Mouse (Mus musculus): ENCODE results near the gene Aqp11. TPM values are rescaled to one million over a fixed set of nuclear protein-coding genes. Genes with fewer than 3 reads are reported as not detected.

The Aqp11 gene
- polyA plus RNA-seq, 2 experiments = 2.2 to 4.2 TPM

DNA sequence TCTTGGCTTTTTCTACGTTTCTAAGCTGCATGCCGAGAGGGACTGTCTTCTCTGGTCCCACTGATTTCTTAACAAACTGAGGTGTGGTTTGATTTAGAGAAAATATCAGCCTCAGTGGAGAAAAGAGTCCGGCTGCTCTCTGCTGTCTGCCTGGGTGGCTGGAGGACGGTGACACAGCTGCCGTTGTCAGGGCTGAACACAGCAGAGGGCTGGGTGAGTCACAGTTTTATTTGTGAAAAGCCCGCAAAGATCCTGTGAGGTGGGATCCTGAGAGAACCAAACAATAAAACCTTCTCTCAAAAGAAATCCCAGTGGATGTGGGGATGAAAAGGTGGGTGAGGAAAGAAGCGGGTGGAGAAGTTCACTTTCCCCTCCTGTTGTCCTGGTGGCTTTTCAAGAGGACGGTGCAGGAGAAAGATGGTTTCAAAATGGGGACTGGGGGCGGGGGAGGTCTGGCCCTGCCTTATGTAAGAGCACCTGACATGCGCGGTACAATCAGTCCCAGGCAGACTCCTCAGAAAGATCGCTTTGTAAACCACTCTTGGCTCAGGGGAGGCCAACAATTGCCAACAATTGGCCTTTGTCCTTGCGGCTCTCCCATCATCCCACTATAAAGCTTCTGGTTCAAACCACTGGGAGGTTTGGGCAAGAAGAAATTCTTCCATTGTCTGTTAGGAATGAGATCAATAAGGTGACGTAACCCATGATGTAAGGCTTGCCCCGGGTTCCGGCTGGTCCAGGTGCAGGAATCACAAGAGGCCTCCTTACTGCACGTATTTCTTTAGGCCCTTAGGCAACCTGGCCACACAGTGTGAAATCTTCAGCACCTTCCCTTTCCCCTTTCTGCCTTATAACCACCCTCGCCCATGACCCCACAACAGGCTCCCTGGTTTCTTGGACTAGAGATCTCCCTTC, 19.1 kb upstream of the Aqp11 start:
- Histone ChIP-seq H3K4me2 (replicated peaks; ENCODE audit: low read depth, low read length, severe bottlenecking) (no peak overlapping the region), H3K4me1 (ENCODE audit: control insufficient read depth, insufficient read depth, low read length) (no peaks in the 10 kb centered on the region), H3K27ac (replicated peaks; ENCODE audit: low read depth, low read length) (no peak overlapping the region), H3K9me3 (ENCODE audit: control insufficient read depth, low read length) (no peaks in the 10 kb centered on the region), H3K27me3 (ENCODE audit: control insufficient read depth, insufficient read depth, low read length) (no peaks in the 10 kb centered on the region), H3K36me3 (ENCODE audit: control insufficient read depth, insufficient read depth, low read length) (no peaks in the 10 kb centered on the region), H3K4me3 (replicated peaks; ENCODE audit: low read length) (no peak overlapping the region), H3K9ac (ENCODE audit: low read depth, low read length, severe bottlenecking) (no peak overlapping the region)
- ATAC-seq (ENCODE audit: low FRiP score, low read depth) = no peak
- 62% methylated on average over 18 of the region's 18 CpGs for WGBS
- TF ChIP-seq POLR2A (IDR thresholded peaks at IDR 0.05; ENCODE audit: borderline replicate concordance, extremely low read depth, insufficient read depth, insufficient read length) = no peak
- DNase-seq (ENCODE audit: low spot score) = no peak

DNA sequence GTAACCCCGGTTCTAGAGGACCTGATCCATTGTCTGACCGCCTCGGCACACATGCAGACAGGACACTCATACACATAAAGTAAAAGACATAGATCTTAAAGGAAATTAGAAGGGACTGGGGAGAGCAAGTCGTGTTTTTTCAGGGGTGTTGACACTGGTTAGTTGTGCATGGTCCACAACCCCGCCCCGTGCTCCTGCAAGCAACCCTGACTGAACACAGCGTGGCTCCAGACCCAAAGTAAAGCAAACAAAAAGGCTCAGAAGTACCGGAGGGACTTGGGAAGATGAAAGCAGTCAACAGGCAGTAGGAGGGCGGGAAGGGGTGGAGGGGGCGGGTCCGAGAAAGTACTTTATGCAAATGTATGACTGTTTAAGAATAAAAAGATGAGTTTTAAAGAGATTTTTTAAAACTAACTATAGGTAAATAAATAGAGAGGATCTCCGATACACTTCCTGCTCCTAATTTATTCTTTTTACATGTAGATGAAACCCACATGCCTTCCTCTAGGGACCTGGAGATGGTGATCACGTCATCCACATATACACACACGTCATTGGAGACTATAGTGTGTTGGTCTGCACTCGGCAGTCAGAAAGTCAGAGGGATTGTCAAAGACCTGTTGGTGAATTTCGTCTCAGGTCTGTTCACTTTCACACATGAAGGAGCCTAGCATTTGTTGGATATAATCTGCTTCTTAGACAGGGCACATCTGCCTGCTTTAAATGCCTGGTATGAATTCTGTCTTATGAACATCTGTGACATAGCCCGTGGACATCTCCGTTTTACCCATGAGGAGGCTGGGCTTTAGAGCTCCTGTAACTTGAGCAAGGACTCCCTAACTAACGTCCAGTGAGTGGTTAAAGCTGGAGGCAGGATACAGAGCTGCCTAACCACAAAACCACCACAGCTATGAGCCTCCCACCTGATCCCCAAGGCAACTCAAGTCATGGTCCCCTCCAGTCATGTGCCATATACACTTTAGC, 11.4 kb upstream of the Aqp11 start:
- ATAC-seq (ENCODE audit: low FRiP score, low read depth) (no peak), DNase-seq (ENCODE audit: low spot score) (no peak)
- Histone ChIP-seq H3K4me3 (replicated peaks; ENCODE audit: low read length) (no peak overlapping the region), H3K9me3 (ENCODE audit: control insufficient read depth, low read length) (no peaks in the 10 kb centered on the region), H3K4me2 (replicated peaks; ENCODE audit: low read depth, low read length, severe bottlenecking) (no peak overlapping the region), H3K36me3 (ENCODE audit: control insufficient read depth, insufficient read depth, low read length) (no peaks in the 10 kb centered on the region), H3K4me1 (ENCODE audit: control insufficient read depth, insufficient read depth, low read length) (peaks cover 2% of the 10 kb centered on the region; the same call in 1 of the 2 replicates), H3K9ac (ENCODE audit: low read depth, low read length, severe bottlenecking) (no peak overlapping the region), H3K27ac (replicated peaks; ENCODE audit: low read depth, low read length) (no peak overlapping the region), H3K27me3 (ENCODE audit: control insufficient read depth, insufficient read depth, low read length) (no peaks in the 10 kb centered on the region)
- no peak for TF ChIP-seq POLR2A (IDR thresholded peaks at IDR 0.05; ENCODE audit: borderline replicate concordance, extremely low read depth, insufficient read depth, insufficient read length)
- 47% methylated on average over 19 of the region's 19 CpGs for WGBS

DNA sequence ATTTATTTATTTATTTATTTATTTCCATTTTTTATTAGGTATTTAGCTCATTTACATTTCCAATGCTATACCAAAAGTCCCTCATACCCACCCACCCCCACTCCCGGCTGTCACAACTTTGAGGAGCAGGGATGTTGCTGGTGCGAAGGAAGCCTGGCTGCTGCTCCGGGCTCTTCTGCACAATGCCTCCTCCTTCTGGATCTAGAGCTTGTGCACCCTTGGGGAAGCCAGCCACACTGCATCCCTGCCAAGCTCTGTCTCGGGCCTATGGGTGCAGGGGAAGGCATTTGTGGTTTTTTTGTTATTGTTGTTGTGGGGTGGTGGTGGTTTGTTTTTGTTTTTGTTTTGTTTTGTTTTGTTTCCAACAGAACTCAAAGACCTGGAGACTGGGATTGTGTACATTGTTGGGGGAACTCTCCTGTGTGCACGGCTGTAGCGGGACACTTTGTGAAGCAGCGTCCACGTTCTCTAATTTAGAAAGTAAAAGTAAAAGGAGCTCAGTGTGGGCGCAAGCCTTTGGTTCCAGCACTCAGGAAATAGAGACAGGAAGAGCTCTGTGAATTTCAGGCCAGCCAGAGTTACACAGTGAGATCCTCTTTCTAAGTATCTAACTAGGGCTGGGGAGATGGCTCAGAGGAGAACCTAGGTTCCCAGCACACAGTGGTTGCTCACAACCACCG, 10.6 kb upstream of the Aqp11 start:
- no peaks in the 10 kb centered on the region for H3K36me3 ChIP-seq (ENCODE audit: control insufficient read depth, insufficient read depth, low read length)
- no peak overlapping the region for H3K4me3 ChIP-seq (replicated peaks; ENCODE audit: low read length)
- H3K9ac ChIP-seq (ENCODE audit: low read depth, low read length, severe bottlenecking) = no peak overlapping the region
- H3K27me3 ChIP-seq (ENCODE audit: control insufficient read depth, insufficient read depth, low read length) = no peaks in the 10 kb centered on the region
- no peak for DNase-seq (ENCODE audit: low spot score)
- H3K9me3 ChIP-seq (ENCODE audit: control insufficient read depth, low read length) = no peaks in the 10 kb centered on the region
- 0 out of 2 replicates have a peak overlapping the region, but pooled peaks have one; percentile 1 for H3K27ac ChIP-seq (replicated peaks; ENCODE audit: low read depth, low read length)
- no peak for TF ChIP-seq POLR2A (IDR thresholded peaks at IDR 0.05; ENCODE audit: borderline replicate concordance, extremely low read depth, insufficient read depth, insufficient read length)
- H3K4me1 ChIP-seq (ENCODE audit: control insufficient read depth, insufficient read depth, low read length) = peaks cover 2% of the 10 kb centered on the region; the same call in 1 of the 2 replicates
- H3K4me2 ChIP-seq (replicated peaks; ENCODE audit: low read depth, low read length, severe bottlenecking) = peak overlapping the region; percentile 10; the same call in 1 of the 2 replicates
- 70% methylated on average over 10 of the region's 10 CpGs for WGBS
- no peak for ATAC-seq (ENCODE audit: low FRiP score, low read depth)

- peak; percentile 87 for DNase-seq (ENCODE audit: low spot score)
- peaks cover 2% of the 10 kb centered on the region; the same call in 1 of the 2 replicates for H3K4me1 ChIP-seq (ENCODE audit: control insufficient read depth, insufficient read depth, low read length)
- peak; percentile 32; the same call in 1 of the 2 replicates for TF ChIP-seq POLR2A (IDR thresholded peaks at IDR 0.05; ENCODE audit: borderline replicate concordance, extremely low read depth, insufficient read depth, insufficient read length)
- no peaks in the 10 kb centered on the region for H3K36me3 ChIP-seq (ENCODE audit: control insufficient read depth, insufficient read depth, low read length)
- H3K4me3 ChIP-seq (replicated peaks; ENCODE audit: low read length) = no peak overlapping the region
- H3K9me3 ChIP-seq (ENCODE audit: control insufficient read depth, low read length) = no peaks in the 10 kb centered on the region
- no peak overlapping the region for H3K9ac ChIP-seq (ENCODE audit: low read depth, low read length, severe bottlenecking)
- H3K27ac ChIP-seq (replicated peaks; ENCODE audit: low read depth, low read length) = 0 out of 2 replicates have a peak overlapping the region, but pooled peaks have one; percentile 1
- H3K4me2 ChIP-seq (replicated peaks; ENCODE audit: low read depth, low read length, severe bottlenecking) = peak overlapping the region; percentile 27; the same call in 1 of the 2 replicates
- no peaks in the 10 kb centered on the region for H3K27me3 ChIP-seq (ENCODE audit: control insufficient read depth, insufficient read depth, low read length)
- ATAC-seq (ENCODE audit: low FRiP score, low read depth) = peak; percentile 81; the same call in 1 of the 2 replicates
- 26% methylated on average over 28 of the region's 28 CpGs for WGBS
Measured at GRCm38 (mm10) chr7:97747787-97748497, 9.9 kb upstream of the Aqp11 start.

Data from limb, embryonic 14.5 days (tissue).